Mouse (Mus musculus): ENCODE measurements around the gene Tpbgl.

Tpbgl gene

DNA sequence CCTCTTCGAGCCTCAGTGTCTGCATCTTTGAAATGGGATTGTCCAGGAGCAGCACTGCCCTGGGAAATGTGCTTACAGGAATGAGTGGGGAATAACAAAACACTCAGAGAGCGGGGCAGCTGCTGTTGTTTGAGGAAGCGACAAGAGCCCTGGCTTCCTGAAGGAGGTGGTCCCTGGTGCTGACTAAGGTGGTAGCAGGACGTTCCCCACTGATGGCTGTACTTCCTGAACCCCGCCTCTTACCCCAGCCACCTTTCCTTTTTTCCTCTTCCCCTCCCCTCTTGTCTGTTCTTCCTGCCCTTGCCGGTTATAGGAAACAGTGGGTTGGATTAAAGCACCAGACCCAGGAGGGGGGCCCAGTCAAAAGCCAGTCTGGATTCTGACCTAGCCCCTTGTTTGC lies 46.7 kb downstream of the Tpbgl start:
- DNase-seq (ENCODE audit: low spot score in 2 of 2): no peak

DNA sequence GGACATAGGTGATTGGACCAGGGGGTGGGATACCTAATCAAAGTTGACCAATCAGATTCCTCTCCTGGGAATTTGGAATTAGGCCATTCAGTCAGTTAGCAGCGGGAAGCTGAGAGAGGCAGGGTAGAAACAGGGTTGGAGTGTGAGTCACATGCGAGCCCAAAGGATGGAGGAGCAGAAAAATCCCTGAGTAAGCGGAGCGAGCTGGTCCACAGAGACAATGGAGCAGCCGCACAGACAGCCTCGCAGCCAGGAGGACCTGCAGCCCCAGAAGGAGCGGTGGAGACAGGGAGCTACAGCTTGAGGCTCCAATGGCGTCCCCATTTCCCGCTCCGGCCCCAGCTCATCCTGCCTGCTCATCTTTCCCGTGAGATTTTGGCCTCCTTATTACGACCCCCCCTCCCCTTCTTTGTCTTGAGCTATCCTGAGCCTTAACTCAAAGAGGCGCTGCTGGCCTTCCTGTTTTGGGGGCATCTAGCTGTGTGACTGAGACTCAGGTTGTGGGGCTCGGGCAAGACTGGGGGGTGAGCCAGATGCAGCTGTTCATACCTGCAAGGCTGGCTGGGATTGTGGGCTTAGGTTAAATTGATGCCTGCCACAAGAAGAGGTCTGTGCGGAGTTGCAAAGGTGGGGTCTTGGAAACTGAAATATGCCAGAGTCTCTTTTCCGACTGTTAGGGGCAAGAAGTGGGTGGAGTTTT lies 47.3 kb downstream of the Tpbgl start:
- DNase-seq (ENCODE audit: low spot score in 2 of 2): no peak

DNA sequence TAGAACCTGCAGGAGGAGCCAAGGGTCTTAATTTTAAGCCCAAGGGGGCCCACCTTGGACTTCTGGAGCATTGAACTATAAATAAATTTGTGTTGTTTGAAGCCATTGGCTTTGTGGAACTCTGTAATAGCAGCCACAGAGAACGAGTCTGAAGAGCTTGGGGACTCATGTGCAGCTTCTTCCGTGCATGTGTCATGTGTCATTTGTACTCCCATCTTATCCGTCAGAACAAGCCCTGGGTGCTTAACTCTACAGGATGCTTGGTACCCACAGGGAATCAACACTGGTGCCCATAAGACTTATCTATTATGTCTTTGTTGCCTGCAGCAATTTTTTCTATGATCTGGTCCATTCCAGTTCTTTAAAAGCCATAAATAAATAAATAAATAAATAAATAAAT lies 48.7 kb downstream of the Tpbgl start:
- no peak for DNase-seq (ENCODE audit: low spot score in 2 of 2)
